Mouse (Mus musculus): ENCODE results near the gene Tgfb1.

DNA sequence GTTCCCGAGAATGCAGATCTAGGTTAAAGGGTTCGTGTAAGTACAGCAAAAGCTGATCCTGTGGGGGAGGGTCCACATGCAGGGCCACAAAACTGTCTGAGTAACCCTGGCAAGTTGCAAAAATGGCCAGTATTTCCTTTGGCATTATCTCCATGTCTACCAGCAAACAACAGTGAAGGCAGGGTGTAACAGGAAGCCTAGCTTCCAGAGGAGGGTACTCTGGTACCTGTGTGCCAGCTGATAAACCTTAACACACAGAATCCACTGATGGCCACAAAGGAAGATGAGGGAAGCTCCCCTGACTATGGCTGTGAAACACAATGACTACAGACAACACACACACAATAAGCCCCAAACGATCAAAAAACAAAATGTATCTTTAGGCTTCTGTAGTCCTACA lies 51.5 kb downstream of the Tgfb1 start:
- TF ChIP-seq CTCF (IDR thresholded peaks at IDR 0.05; ENCODE audit: extremely low read depth, insufficient read depth, insufficient read length, insufficient replicate concordance) (no peak), POLR2A (IDR thresholded peaks at IDR 0.05; ENCODE audit: low read depth, low read length) (no peak)

All from spleen, adult 2 months (tissue).